Mouse (Mus musculus) brown adipose tissue, adult 24 weeks (tissue): ENCODE measurements around the gene Agpat4. TPM values are rescaled to one million over a fixed set of nuclear protein-coding genes. Genes with fewer than 3 reads are reported as not detected.

Source experiments
- H3K27ac ChIP-seq: fragments of 200-500 bp; replicated peaks from 2 replicates; pipeline ENCODE4 v1.5.1; 2012; ENCODE audit warnings: low read depth, mild to moderate bottlenecking, low read length
- H3K4me1 ChIP-seq: fragments of 200-500 bp; 2 replicates; pipeline ENCODE4 v1.6.1; 2012; ENCODE audit warnings: low read length, mixed read lengths; ENCODE audit not compliant: control insufficient read depth, insufficient read depth, insufficient read length
- H3K4me3 ChIP-seq: fragments of 200-500 bp; 2 replicates; pipeline ENCODE4 v1.5.1; 2012; ENCODE audit warnings: low read depth, mild to moderate bottlenecking, low read length, moderate library complexity; ENCODE audit not compliant: insufficient read depth
- polyA plus RNA-seq: library from polyadenylated mRNA; stranded (reverse); fragments of >200 nt; gene quantifications from 2 replicates; pipeline ENCODE4 v1.2.4, GENCODE M21; 2012; ENCODE audit not compliant: missing spikeins, insufficient read depth, insufficient read length

The Agpat4 gene
- polyA plus RNA-seq, 1 experiment = 3.3 TPM

DNA sequence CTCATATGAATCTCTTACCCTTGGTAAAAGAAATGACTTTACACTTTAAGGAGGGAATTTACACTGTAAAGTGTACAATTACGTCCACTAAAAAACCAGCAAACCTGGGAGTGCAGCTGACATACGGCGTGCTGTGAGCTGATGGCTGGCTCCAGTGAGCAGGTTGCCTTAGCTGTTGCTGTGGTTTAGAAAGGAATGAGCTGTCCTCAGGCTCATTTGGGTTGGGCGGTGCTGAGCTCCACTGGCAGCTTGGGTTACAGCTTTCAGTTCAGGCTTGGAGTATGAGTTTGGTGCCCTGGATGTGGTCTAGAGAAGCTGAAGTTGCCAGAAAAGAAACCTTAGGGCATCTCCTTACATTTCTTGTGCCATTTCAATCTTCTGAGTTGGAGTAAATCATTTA lies 44.3 kb downstream of the Agpat4 start:
- Histone ChIP-seq H3K27ac (no peak overlapping the region), H3K4me3 (no peak overlapping the region), H3K4me1 (no peaks in the 10 kb centered on the region; the same call in 1 of the 2 replicates)

DNA sequence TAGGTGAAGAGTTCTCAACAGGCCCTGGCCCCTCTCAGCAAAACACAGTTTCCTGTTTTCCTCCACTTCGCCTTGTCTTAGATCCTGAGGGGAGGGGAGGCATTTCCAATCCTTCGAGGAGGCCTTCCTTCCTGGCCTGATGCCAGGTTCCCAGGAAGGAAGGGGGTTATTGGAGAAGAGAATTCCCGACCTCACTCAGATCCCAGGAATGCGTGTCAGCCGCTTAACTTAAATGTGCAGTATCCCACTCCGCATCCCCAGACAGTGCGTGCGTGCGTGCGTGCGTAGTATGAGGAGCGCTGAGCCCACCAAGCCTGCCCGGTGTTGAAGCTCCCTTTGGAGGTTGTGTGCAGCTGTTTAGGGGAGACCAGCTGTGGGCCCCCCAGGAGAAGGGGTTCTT lies 44.9 kb downstream of the Agpat4 start:
- Histone ChIP-seq H3K27ac (no peak overlapping the region), H3K4me1 (no peaks in the 10 kb centered on the region; the same call in 1 of the 2 replicates), H3K4me3 (no peak overlapping the region)

DNA sequence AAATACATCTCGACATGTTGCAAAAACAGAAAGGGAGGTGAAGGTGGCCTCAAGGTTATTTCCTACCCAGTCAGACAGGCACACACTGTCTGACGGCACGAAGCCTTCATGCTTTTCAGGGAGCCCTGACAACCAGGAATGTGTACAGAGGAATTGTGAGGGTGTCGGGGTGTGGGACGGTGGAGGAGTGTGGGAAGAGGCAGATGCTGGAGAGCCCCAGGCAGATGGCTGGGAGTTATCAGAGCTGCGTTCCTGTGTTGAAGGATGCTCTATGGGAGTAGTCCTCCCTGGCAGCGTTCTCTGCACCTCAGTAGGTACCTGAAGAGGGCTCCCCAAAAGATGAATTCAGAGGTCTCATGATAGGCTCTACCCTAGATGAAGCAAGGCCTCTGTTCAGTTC lies 45.4 kb downstream of the Agpat4 start:
- no peaks in the 10 kb centered on the region; the same call in 1 of the 2 replicates for H3K4me1 ChIP-seq
- no peak overlapping the region for H3K27ac ChIP-seq
- no peak overlapping the region for H3K4me3 ChIP-seq

DNA sequence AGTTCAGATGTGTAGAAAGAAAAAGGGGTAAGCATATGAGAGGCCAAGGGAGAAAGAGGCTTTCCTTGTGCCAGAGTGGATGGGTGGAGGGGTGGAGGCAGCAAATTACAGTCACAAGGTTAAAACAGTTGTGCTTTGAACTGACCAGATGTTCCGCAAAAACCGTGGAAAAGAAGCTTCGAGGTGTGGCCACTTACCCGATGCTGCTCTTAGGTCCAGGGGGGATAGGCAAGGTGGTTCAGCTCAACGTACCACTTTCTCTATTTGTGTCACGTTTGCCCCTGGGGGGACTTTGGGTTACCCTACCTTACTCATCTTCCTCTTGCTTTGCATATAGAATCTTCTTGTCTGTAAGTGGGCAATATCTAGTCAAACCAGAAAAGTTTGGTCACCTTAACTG lies 46.0 kb downstream of the Agpat4 start:
- Histone ChIP-seq H3K4me3 (no peak overlapping the region), H3K27ac (no peak overlapping the region), H3K4me1 (peaks cover 2% of the 10 kb centered on the region; the same call in 1 of the 2 replicates)

DNA sequence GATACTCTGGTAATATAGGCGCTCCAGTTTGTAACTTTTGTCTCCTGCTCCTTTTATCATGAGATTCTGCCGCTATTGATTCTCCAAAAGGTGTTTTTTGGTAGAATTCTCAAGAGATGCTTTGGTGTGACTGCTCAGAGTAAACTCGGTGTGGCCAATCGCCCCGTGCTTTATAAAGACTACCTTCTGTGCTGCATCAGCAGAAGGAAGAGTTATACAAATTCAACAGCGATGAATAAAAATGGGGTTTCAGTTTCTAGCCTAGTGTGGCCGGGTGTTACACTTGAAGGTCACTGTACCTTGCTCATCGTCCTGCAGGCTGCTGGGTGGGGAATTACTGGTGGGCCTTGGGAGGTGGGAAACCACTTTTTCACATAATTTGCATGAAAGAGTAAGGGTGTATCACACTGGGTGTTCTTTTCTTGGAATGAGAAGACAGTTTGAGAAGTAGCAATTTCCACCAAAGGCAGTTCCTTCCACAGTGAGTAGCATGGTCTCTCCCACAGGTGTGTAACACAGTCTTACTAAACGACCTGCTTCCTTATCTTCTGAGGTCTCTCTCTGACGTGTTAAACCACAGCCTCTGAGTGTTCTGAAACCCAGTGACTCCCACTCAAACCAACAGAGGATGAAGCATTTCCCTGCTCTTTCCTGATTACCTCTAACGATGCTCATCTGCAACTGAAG lies 46.6 kb downstream of the Agpat4 start:
- Histone ChIP-seq H3K27ac (no peak overlapping the region), H3K4me3 (no peak overlapping the region), H3K4me1 (0 out of 2 replicates have a peak, but pooled peaks cover 2% of the 10 kb centered on the region)

DNA sequence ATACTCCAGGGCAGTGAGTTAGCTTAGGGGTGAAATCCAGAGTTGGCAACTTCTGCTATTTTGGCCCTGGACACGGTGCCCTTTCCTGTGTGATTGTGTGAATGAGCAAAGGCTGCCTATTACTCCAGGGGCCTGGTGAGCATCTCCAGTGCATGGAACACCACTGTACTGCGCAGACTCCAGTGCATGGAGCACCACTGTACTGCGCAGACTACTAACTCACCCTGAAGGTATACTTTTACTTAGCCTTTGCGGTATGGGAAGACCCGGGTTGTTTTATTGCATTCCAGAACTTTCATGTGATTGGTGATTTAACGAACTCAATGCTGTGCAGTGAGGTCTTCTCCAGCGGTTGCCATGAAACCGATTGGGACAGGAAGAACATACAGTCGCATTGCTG lies 47.2 kb downstream of the Agpat4 start:
- no peak overlapping the region for H3K4me3 ChIP-seq
- H3K4me1 ChIP-seq = peaks cover 4% of the 10 kb centered on the region; the same call in 1 of the 2 replicates
- no peak overlapping the region for H3K27ac ChIP-seq

DNA sequence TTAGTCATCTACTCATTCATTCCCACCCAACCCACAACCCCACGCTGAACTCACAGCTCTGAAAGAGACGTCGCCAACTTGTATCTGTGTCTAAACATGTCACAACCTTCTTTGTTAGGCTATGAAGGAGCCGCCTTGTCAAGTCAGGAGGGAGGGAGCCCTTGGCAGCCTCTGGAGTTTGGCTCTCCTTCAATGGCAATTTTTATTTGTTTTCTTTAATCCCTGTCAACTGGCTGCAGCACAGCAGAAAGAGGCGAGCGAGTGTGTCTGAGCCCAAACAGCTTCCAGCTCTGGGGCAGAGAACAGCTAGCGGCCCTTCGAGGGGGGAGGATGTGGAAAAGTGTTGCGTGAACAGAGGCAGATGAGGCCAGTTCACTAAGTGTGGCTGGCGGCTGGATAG lies 50.0 kb downstream of the Agpat4 start:
- Histone ChIP-seq H3K27ac (no peak overlapping the region), H3K4me1 (peaks cover 5% of the 10 kb centered on the region; the same call in 1 of the 2 replicates), H3K4me3 (no peak overlapping the region)

DNA sequence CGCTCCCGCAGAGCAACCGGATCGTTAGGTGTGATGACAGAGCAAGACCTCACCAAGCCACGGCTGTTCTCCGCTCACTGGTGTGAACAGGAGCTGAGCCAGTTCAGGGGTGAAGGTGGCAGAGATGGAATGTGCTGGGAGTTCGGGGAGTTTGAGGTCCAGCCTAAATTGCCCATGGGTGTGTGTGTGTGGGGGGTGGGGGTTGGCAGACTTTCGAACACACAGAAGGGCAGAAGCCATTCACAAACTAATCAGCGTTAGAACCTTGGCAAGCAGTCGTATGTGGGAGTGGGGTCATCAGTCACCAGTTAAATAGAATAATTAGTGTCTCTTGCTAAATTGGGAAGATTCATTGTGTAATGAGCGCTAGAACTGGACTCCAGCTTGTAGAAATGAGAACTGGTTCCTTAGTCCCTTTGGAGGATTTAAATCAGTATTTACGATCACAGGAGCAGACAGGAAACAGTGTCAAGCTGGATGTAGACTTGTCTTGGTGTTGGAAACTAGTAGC lies 50.9 kb downstream of the Agpat4 start:
- no peak overlapping the region for H3K27ac ChIP-seq

DNA sequence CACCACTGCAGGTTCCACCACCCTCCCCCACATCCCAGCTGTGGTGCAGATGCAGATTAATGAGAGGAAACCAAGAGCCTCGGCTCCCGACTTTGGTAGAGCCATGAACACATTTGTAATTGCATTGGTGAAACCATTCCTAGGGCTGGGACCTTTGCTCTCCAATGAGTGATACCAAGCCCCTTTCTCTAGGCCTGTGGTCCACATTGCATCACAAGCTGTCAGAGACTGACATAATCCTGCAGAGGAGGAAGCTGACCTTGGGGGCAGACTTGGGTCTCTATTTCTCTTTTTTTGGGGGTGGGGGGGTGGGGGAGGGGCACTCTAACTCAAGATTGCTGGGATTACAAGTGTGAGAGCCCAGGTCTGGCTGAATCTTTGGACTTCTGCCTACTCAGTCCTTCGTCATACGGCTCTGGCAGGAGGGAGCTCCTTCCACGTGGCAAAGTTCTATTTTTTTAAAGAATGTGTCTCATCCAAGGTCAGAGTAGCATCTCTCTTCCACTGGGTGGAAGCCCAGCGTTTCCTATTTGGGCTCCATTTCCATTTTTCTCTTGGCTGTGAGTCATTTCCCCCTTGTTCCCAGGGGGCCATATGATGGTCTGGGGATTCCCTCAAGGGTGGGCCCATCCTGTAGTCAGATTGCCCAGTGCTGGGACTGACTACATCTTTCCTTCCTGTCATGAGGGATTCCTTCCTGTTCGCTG lies 52.4 kb downstream of the Agpat4 start:
- H3K4me3 ChIP-seq = no peak overlapping the region

More for the DNA sequence above, 50.9 kb downstream of the Agpat4 start:
- H3K4me1 ChIP-seq = peaks cover 8% of the 10 kb centered on the region; the same call in 1 of the 2 replicates
- H3K4me3 ChIP-seq = no peak overlapping the region

DNA sequence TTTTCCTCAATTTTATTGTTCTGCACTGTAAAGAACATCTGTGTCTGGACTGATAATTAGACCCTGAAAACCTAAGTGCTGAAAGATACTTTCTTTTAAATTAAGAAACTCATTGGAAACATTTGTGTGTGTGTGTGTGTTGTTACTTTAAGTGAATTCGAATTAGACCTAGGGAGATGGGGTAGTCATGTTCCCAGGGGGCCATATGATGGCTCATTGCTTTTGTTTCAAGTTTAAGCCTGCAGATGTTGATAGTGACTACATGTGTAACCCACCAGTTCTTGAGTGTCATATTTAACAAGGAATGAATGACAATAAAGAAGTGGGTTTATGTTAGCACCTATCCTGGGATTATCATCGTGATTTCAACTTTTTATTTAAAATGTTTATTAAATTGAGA lies 53.2 kb downstream of the Agpat4 start:
- no peak overlapping the region for H3K27ac ChIP-seq
- H3K4me3 ChIP-seq = no peak overlapping the region
- peaks cover 8% of the 10 kb centered on the region; the same call in 1 of the 2 replicates for H3K4me1 ChIP-seq

More for the DNA sequence above, 52.4 kb downstream of the Agpat4 start:
- Histone ChIP-seq H3K4me1 (peaks cover 8% of the 10 kb centered on the region; the same call in 1 of the 2 replicates), H3K27ac (no peak overlapping the region)

DNA sequence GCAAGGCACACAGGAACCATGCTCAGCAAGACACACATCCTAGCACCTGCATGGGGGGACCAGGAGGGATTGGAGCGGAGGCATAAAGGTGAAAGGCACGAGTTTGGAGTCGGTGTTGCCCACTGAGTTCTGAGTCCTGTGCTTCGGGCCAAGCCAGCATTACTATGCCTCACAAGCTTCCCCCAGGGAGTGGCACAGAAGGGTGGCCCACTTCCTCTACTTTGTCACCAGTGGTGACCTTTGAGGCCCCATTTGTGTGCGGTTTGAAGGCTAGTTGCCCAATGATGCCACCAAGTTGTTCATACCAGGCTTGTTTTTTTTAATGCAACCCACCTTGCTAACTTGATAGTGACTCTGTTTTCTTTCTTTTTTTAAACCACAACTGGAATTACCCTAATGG lies 55.7 kb downstream of the Agpat4 start:
- no peak overlapping the region for H3K4me3 ChIP-seq
- H3K4me1 ChIP-seq = peaks cover 7% of the 10 kb centered on the region; the same call in 1 of the 2 replicates
- H3K27ac ChIP-seq = no peak overlapping the region

DNA sequence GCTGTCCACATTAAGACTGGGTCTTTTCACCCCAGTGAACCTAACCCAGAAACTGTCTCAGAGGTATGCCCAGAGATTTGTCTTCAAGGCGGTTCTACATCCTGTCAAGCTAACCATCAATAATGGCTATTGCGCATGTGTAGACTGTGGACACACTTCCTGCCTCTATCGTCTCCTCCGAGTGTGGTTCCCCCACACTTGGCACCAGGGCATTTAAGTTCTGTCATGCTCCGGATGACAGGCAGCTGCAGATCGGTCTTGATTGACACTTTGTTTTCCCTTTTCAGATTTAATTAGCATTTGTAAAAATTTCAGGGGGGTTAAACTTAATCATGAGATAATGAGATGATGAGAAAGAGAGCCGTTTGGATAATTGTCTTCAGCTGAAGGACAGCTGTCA lies 56.4 kb downstream of the Agpat4 start:
- peaks cover 11% of the 10 kb centered on the region; the same call in 1 of the 2 replicates for H3K4me1 ChIP-seq
- H3K4me3 ChIP-seq = no peak overlapping the region
- H3K27ac ChIP-seq = no peak overlapping the region

DNA sequence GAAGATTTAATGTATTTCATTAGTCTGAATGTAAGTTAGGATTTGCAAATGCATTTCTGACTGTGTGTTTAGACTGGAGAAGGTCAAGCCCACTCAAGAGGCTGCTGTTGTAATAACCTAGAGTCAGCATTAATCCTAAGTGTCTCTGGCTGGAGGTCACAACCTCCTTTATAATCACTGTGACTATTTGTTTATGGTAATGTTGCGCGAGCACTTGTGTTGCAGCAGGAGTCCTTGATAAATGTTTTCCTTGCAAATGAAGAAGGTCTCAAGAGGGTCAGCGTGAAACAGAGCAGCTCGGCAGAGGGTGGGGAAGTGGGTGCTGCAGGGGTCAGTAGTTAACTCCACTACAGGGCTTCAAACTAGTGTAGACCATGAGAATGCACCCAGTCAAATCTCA lies 57.1 kb downstream of the Agpat4 start:
- H3K4me1 ChIP-seq = peaks cover 10% of the 10 kb centered on the region; the same call in 1 of the 2 replicates
- no peak overlapping the region for H3K27ac ChIP-seq
- no peak overlapping the region for H3K4me3 ChIP-seq

DNA sequence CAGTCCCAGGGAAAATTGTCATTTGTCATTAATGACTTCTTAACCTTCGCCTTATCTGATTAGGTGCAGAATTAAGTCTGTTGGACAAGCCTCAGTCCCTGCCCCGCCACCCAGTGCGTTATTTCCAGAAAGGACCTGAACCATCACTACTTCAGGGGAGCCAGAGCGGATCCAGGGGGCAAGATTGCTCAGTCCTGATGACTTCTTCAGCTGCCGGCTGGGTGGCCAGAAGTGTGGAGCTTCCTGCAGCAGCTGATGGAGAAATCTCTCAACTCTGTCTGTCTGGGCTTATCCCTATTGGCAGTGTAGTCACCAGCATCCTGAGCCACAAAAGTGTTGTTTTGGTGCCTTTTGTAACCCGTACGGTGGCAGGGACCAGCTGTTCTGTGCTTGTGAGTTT lies 60.8 kb downstream of the Agpat4 start:
- Histone ChIP-seq H3K4me3 (no peak overlapping the region), H3K4me1 (peaks cover 5% of the 10 kb centered on the region; the same call in 1 of the 2 replicates), H3K27ac (no peak overlapping the region)

DNA sequence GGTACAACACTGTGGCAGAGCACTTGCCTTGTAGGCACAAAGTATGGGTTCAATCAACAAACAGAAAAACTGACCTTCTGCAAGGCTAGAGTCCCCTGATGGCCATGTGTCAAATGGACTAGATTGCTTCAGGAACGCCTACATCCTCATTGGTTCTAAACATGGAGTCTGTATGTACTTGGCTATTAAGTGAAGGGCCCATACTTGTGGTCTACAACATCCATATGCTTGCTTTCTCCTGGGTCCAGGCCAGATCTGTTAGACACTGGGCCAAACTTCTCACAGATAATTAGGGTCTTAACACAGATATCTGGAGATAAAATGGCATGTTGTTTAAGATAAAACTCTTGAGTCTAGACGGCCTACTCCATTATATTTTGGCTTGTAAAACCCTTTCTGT lies 61.3 kb downstream of the Agpat4 start:
- H3K4me3 ChIP-seq = no peak overlapping the region
- no peak overlapping the region for H3K27ac ChIP-seq
- peaks cover 5% of the 10 kb centered on the region; the same call in 1 of the 2 replicates for H3K4me1 ChIP-seq
